Mouse (Mus musculus): Measurements from ENCODE around the gene Glis1. TPM values are rescaled to one million over a fixed set of nuclear protein-coding genes. Genes with fewer than 3 reads are reported as not detected.

The Glis1 gene
- polyA plus RNA-seq, 1 experiment from 2014 or later: 1.2 TPM

GRCm38 (mm10) chr4:107518766-107519165 lies 84.4 kb downstream of the Glis1 start:
- Histone ChIP-seq H3K4me3 (ENCODE audit: low read depth, low read length) (no peak overlapping the region), H3K4me1 (replicated peaks; ENCODE audit: control insufficient read depth, insufficient read depth, low read length) (no peaks in the 10 kb centered on the region), H3K27ac (ENCODE audit: low read depth, low read length) (no peak overlapping the region), H3K36me3 (ENCODE audit: control insufficient read depth, insufficient read depth, low read length) (no peaks in the 10 kb centered on the region), H3K27me3 (replicated peaks; ENCODE audit: control insufficient read depth, insufficient read depth, low read length) (no peaks in the 10 kb centered on the region), H3K4me2 (no peak overlapping the region), H3K9me3 (ENCODE audit: control insufficient read depth, low read length) (no peaks in the 10 kb centered on the region), H3K9ac (ENCODE audit: low read depth, low read length) (no peak overlapping the region)
- 82% methylated on average over 11 of the region's 11 CpGs for WGBS
- no peak for DNase-seq (ENCODE audit: low spot score)
- ATAC-seq (replicated peaks; ENCODE audit: low FRiP score): no peak

DNA sequence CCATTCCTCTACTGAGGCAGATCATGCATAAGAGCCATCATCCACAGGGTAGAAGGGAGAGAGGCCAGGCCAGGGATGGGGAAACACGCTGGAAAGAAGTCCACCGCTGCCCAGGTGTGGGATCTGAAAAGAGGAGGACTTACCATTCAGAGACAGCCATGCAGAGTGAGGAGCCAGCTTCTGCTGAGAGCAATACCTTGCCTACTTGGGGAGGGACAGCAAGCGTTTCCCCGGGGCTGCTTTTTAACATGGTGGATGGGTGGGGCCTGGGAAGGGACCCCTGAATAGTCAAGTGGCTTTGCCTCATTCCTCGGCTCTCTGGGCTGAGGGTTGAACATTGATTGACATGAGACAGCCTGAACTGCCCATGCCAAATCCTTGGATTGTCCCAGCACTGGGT lies 85.7 kb downstream of the Glis1 start:
- Histone ChIP-seq H3K4me1 (replicated peaks; ENCODE audit: control insufficient read depth, insufficient read depth, low read length) (no peaks in the 10 kb centered on the region), H3K36me3 (ENCODE audit: control insufficient read depth, insufficient read depth, low read length) (no peaks in the 10 kb centered on the region), H3K9ac (ENCODE audit: low read depth, low read length) (no peak overlapping the region), H3K4me3 (ENCODE audit: low read depth, low read length) (no peak overlapping the region), H3K9me3 (ENCODE audit: control insufficient read depth, low read length) (no peaks in the 10 kb centered on the region), H3K27ac (ENCODE audit: low read depth, low read length) (no peak overlapping the region), H3K27me3 (replicated peaks; ENCODE audit: control insufficient read depth, insufficient read depth, low read length) (no peaks in the 10 kb centered on the region), H3K4me2 (no peak overlapping the region)
- WGBS: 79% methylated on average over 5 of the region's 5 CpGs
- DNase-seq (ENCODE audit: low spot score): no peak
- no peak for ATAC-seq (replicated peaks; ENCODE audit: low FRiP score)

GRCm38 (mm10) chr4:107520816-107521215 lies 86.4 kb downstream of the Glis1 start:
- no peak overlapping the region for H3K27ac ChIP-seq (ENCODE audit: low read depth, low read length)
- H3K36me3 ChIP-seq (ENCODE audit: control insufficient read depth, insufficient read depth, low read length): no peaks in the 10 kb centered on the region
- H3K9me3 ChIP-seq (ENCODE audit: control insufficient read depth, low read length): no peaks in the 10 kb centered on the region
- H3K9ac ChIP-seq (ENCODE audit: low read depth, low read length): no peak overlapping the region
- no peaks in the 10 kb centered on the region for H3K4me1 ChIP-seq (replicated peaks; ENCODE audit: control insufficient read depth, insufficient read depth, low read length)
- WGBS: 61% methylated on average over 5 of the region's 5 CpGs
- no peak for DNase-seq (ENCODE audit: low spot score)
- no peaks in the 10 kb centered on the region for H3K27me3 ChIP-seq (replicated peaks; ENCODE audit: control insufficient read depth, insufficient read depth, low read length)
- H3K4me3 ChIP-seq (ENCODE audit: low read depth, low read length): no peak overlapping the region
- no peak for ATAC-seq (replicated peaks; ENCODE audit: low FRiP score)
- no peak overlapping the region for H3K4me2 ChIP-seq

DNA sequence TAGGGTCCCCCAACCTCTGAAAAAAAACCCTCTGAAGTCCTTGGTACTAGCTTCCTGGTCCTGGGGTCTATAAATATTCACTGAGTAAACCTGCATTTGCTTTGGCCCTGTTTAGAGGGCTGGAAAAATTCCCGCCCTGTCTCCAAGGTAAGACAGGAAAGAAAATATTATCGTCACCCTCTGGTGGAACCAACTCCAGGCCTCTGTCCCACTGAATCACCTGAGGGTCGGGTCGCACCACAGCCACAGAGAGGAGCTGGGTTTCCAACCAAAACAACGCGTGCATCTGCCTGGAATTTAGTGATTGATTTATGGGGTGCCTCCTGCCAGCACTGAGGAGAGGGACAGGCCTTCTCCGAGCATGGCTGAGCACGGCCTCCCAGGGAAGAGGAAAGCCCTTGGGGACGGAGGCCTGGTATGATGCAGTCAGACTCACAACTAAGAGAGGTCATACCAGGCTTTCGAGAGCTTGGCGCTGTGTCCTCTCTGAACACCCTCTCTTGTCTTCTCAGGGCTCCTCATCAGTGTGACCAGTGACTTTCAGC lies 89.3 kb downstream of the Glis1 start:
- H3K4me2 ChIP-seq: no peak overlapping the region
- no peak overlapping the region for H3K9ac ChIP-seq (ENCODE audit: low read depth, low read length)
- no peak overlapping the region for H3K27ac ChIP-seq (ENCODE audit: low read depth, low read length)
- WGBS: 67% methylated on average over 11 of the region's 11 CpGs
- H3K27me3 ChIP-seq (replicated peaks; ENCODE audit: control insufficient read depth, insufficient read depth, low read length): no peaks in the 10 kb centered on the region
- no peak overlapping the region for H3K4me3 ChIP-seq (ENCODE audit: low read depth, low read length)
- no peaks in the 10 kb centered on the region for H3K9me3 ChIP-seq (ENCODE audit: control insufficient read depth, low read length)
- no peaks in the 10 kb centered on the region for H3K36me3 ChIP-seq (ENCODE audit: control insufficient read depth, insufficient read depth, low read length)
- no peaks in the 10 kb centered on the region for H3K4me1 ChIP-seq (replicated peaks; ENCODE audit: control insufficient read depth, insufficient read depth, low read length)
- DNase-seq (ENCODE audit: low spot score): no peak
- ATAC-seq (replicated peaks; ENCODE audit: low FRiP score): no peak

- H3K4me3 ChIP-seq (ENCODE audit: low read depth, low read length): no peak overlapping the region
- H3K9me3 ChIP-seq (ENCODE audit: control insufficient read depth, low read length): no peaks in the 10 kb centered on the region
- ATAC-seq (replicated peaks; ENCODE audit: low FRiP score): no peak
- no peaks in the 10 kb centered on the region for H3K36me3 ChIP-seq (ENCODE audit: control insufficient read depth, insufficient read depth, low read length)
- H3K4me1 ChIP-seq (replicated peaks; ENCODE audit: control insufficient read depth, insufficient read depth, low read length): no peaks in the 10 kb centered on the region
- WGBS: 68% methylated on average over 11 of the region's 11 CpGs
- no peak for DNase-seq (ENCODE audit: low spot score)
- no peak overlapping the region for H3K9ac ChIP-seq (ENCODE audit: low read depth, low read length)
- H3K27me3 ChIP-seq (replicated peaks; ENCODE audit: control insufficient read depth, insufficient read depth, low read length): no peaks in the 10 kb centered on the region; the same call in 1 of the 2 replicates
- no peak overlapping the region for H3K4me2 ChIP-seq
- H3K27ac ChIP-seq (ENCODE audit: low read depth, low read length): no peak overlapping the region
These were observed 100.7 kb downstream of the Glis1 start for GRCm38 (mm10) chr4:107535126-107535525.

DNA sequence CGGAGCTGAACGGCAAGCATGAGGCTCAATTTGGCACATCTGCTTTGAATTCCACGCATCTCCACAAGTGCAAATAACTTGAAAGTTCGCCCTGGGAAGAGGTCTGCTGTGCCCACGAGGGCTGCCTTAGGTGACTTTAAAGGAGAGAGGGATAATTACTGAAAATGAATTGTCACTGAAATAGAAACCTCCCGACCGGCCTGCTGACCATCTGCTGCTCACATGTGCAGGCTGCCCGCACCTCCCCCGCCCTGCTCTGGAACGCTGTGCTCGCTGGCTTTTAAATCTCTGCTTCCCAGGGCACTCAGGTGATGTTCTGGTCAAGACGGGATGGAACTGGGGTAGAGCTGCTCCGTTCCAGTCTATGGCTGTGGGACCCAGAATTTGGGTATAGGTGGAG lies 103.7 kb downstream of the Glis1 start:
- DNase-seq (ENCODE audit: low spot score) (no peak), ATAC-seq (replicated peaks; ENCODE audit: low FRiP score) (no peak)
- 58% methylated on average over 13 of the region's 13 CpGs for WGBS

GRCm38 (mm10) chr4:107538561-107538960 lies 104.2 kb downstream of the Glis1 start:
- ATAC-seq (replicated peaks; ENCODE audit: low FRiP score): no peak
- 67% methylated on average over 3 of the region's 3 CpGs for WGBS
- H3K4me3 ChIP-seq (ENCODE audit: low read depth, low read length): no peak overlapping the region
- H3K9ac ChIP-seq (ENCODE audit: low read depth, low read length): no peak overlapping the region
- DNase-seq (ENCODE audit: low spot score): no peak
- no peaks in the 10 kb centered on the region for H3K36me3 ChIP-seq (ENCODE audit: control insufficient read depth, insufficient read depth, low read length)
- no peaks in the 10 kb centered on the region for H3K4me1 ChIP-seq (replicated peaks; ENCODE audit: control insufficient read depth, insufficient read depth, low read length)
- no peaks in the 10 kb centered on the region; the same call in 1 of the 2 replicates for H3K27me3 ChIP-seq (replicated peaks; ENCODE audit: control insufficient read depth, insufficient read depth, low read length)
- H3K9me3 ChIP-seq (ENCODE audit: control insufficient read depth, low read length): no peaks in the 10 kb centered on the region
- H3K27ac ChIP-seq (ENCODE audit: low read depth, low read length): no peak overlapping the region
- no peak overlapping the region for H3K4me2 ChIP-seq

More for the DNA sequence above, 103.7 kb downstream of the Glis1 start:
- no peaks in the 10 kb centered on the region; the same call in 1 of the 2 replicates for H3K27me3 ChIP-seq (replicated peaks; ENCODE audit: control insufficient read depth, insufficient read depth, low read length)
- no peak overlapping the region for H3K9ac ChIP-seq (ENCODE audit: low read depth, low read length)
- no peak overlapping the region for H3K27ac ChIP-seq (ENCODE audit: low read depth, low read length)
- no peaks in the 10 kb centered on the region for H3K9me3 ChIP-seq (ENCODE audit: control insufficient read depth, low read length)
- no peak overlapping the region for H3K4me3 ChIP-seq (ENCODE audit: low read depth, low read length)
- H3K4me1 ChIP-seq (replicated peaks; ENCODE audit: control insufficient read depth, insufficient read depth, low read length): no peaks in the 10 kb centered on the region
- H3K36me3 ChIP-seq (ENCODE audit: control insufficient read depth, insufficient read depth, low read length): no peaks in the 10 kb centered on the region
- H3K4me2 ChIP-seq: no peak overlapping the region

GRCm38 (mm10) chr4:107539021-107539420 lies 104.6 kb downstream of the Glis1 start:
- Histone ChIP-seq H3K9ac (ENCODE audit: low read depth, low read length) (no peak overlapping the region), H3K36me3 (ENCODE audit: control insufficient read depth, insufficient read depth, low read length) (no peaks in the 10 kb centered on the region), H3K27me3 (replicated peaks; ENCODE audit: control insufficient read depth, insufficient read depth, low read length) (no peaks in the 10 kb centered on the region; the same call in 1 of the 2 replicates), H3K9me3 (ENCODE audit: control insufficient read depth, low read length) (no peaks in the 10 kb centered on the region), H3K27ac (ENCODE audit: low read depth, low read length) (no peak overlapping the region), H3K4me2 (no peak overlapping the region), H3K4me1 (replicated peaks; ENCODE audit: control insufficient read depth, insufficient read depth, low read length) (no peaks in the 10 kb centered on the region), H3K4me3 (ENCODE audit: low read depth, low read length) (no peak overlapping the region)
- 74% methylated on average over 3 of the region's 3 CpGs for WGBS
- DNase-seq (ENCODE audit: low spot score) (no peak), ATAC-seq (replicated peaks; ENCODE audit: low FRiP score) (no peak)

DNA sequence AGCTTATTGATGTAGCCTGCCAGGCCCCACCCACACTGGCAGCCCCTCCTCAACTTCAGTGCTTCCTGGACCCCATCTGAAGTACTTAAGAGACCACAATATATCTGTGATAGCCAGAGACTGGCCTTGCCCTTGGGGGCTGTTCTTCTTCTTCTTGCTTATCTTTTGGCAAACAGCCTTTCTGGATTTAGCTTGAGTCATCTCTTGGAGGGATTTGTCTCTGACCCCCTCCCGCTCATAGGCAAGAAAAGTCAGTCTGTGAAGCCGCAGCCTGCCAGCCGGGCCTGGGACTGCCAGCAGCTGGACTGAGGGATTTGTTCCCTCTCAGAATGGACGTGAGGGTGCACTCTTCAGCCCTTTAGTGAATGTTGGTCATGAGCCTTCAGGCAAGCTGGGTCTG lies 107.4 kb downstream of the Glis1 start:
- no peak overlapping the region for H3K4me3 ChIP-seq (ENCODE audit: low read depth, low read length)
- DNase-seq (ENCODE audit: low spot score) (no peak), ATAC-seq (replicated peaks; ENCODE audit: low FRiP score) (no peak)
- no peaks in the 10 kb centered on the region for H3K36me3 ChIP-seq (ENCODE audit: control insufficient read depth, insufficient read depth, low read length)
- H3K27me3 ChIP-seq (replicated peaks; ENCODE audit: control insufficient read depth, insufficient read depth, low read length): no peaks in the 10 kb centered on the region
- WGBS: 36% methylated on average over 4 of the region's 4 CpGs
- no peak overlapping the region for H3K27ac ChIP-seq (ENCODE audit: low read depth, low read length)
- no peaks in the 10 kb centered on the region for H3K4me1 ChIP-seq (replicated peaks; ENCODE audit: control insufficient read depth, insufficient read depth, low read length)
- H3K9ac ChIP-seq (ENCODE audit: low read depth, low read length): no peak overlapping the region
- H3K4me2 ChIP-seq: no peak overlapping the region
- H3K9me3 ChIP-seq (ENCODE audit: control insufficient read depth, low read length): no peaks in the 10 kb centered on the region

Data from liver, embryonic 11.5 days (tissue).